Mouse (Mus musculus): Measurements from ENCODE around the gene Ring1. TPM values are rescaled to one million over a fixed set of nuclear protein-coding genes. Genes with fewer than 3 reads are reported as not detected.
A peak's percentile ranks its signal among the peaks of the same experiment; 100 is the strongest.
"Not testable (repeated sequence)": the region's sequence is repeated elsewhere in the genome, so short reads cannot be mapped to it uniquely, and the experiment has no call there.

The Ring1 gene
- polyA plus RNA-seq, 1 experiment from 2014 or later = 6.0 TPM

DNA sequence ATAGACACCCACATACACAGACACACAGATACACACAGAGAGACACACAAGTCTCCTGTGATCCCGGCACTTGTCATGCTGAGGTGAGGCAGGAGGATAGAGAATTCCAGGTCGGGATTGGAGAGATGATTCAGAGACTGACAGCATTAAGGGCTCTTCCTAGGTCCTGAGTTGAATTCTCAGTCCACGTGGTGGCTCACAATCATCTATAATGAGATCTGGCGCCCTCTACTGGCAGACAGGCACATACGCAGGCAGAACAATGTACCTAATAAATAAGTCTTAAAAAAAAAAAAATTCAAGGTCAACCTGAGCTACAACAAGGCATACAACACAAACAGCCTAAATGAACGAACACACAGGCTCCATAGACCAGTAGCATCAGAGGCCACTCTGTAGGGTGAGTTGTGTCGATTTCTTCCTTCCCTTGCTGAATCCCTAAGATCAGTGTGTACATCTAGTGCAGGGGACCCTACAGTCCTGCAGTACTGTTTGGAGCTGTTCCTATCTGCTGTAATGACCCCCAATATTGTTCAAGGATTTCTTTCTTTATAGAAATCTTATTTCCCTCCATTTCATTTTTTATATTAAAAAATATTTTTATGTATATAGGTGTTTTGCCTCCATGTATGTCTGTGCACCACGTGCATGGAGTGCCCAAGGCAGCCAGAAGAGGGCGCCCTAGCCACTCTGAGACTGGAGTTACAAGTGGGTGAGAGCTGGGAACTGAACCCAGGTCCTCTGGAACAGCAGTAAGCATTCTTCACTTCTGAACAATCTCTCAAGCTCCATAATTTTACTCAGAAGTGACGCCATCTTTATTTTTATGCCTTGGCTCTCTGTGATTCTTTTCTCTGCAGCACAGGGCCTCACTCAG, 32.5 kb downstream of the Ring1 start:
- no peak overlapping the region for H3K4me3 ChIP-seq (ENCODE audit: low read depth, low read length)
- TF ChIP-seq CTCF (IDR thresholded peaks at IDR 0.05; ENCODE audit: low read depth) (peak; percentile 88), EP300 (IDR thresholded peaks at IDR 0.05; ENCODE audit: low read depth) (no peak)
- DNase-seq = peak; percentile 73
- H3K4me1 ChIP-seq (ENCODE audit: insufficient read depth) = no peaks in the 10 kb centered on the region
- H3K9ac ChIP-seq (replicated peaks) = no peak overlapping the region
- no peak overlapping the region for H3K4me2 ChIP-seq (ENCODE audit: low read depth, low read length)
- no peaks in the 10 kb centered on the region for H3K27me3 ChIP-seq (ENCODE audit: insufficient read depth, low read length)
- H3K27ac ChIP-seq (ENCODE audit: low read depth) = no peak overlapping the region
- WGBS (ENCODE audit: insufficient replicate concordance) = 29% methylated on average over 10 of the region's 10 CpGs
- peak; percentile 66 for ATAC-seq
- H3K36me3 ChIP-seq (replicated peaks; ENCODE audit: insufficient read depth, low read length) = peaks cover 6% of the 10 kb centered on the region
- H3K9me3 ChIP-seq (ENCODE audit: low read length) = 0 out of 2 replicates have a peak, but pooled peaks cover 2% of the 10 kb centered on the region

GRCm38 (mm10) chr17:33982136-33982535, 42.3 kb downstream of the Ring1 start:
- not testable (repeated sequence) for H3K4me3 ChIP-seq (ENCODE audit: low read depth, low read length); H3K9ac ChIP-seq (replicated peaks); H3K27ac ChIP-seq (ENCODE audit: low read depth); H3K27me3 ChIP-seq (ENCODE audit: insufficient read depth, low read length); H3K36me3 ChIP-seq (replicated peaks; ENCODE audit: insufficient read depth, low read length); H3K9me3 ChIP-seq (ENCODE audit: low read length); ATAC-seq
- DNase-seq = peak; percentile 78
- Histone ChIP-seq H3K4me2 (ENCODE audit: low read depth, low read length) (peak overlapping the region; percentile 74), H3K4me1 (ENCODE audit: insufficient read depth) (peaks cover 26% of the 10 kb centered on the region)
- WGBS (ENCODE audit: insufficient replicate concordance) = 4% methylated on average over 8 of the region's 8 CpGs
- peak; percentile 96 for TF ChIP-seq CTCF (IDR thresholded peaks at IDR 0.05; ENCODE audit: low read depth)

- peaks cover 26% of the 10 kb centered on the region for H3K4me1 ChIP-seq (ENCODE audit: insufficient read depth)
- not testable (repeated sequence) for H3K36me3 ChIP-seq (replicated peaks; ENCODE audit: insufficient read depth, low read length); H3K9me3 ChIP-seq (ENCODE audit: low read length); H3K27me3 ChIP-seq (ENCODE audit: insufficient read depth, low read length)
- H3K9ac ChIP-seq (replicated peaks) = peak overlapping the region; percentile 59; the same call in 1 of the 2 replicates
- ATAC-seq (peak; percentile 71), DNase-seq (peak; percentile 93)
- H3K4me2 ChIP-seq (ENCODE audit: low read depth, low read length) = peak overlapping the region; percentile 74
- under 1% methylated on average over 27 of the region's 27 CpGs for WGBS (ENCODE audit: insufficient replicate concordance)
- TF ChIP-seq EP300 (IDR thresholded peaks at IDR 0.05; ENCODE audit: low read depth) (peak; percentile 65; the same call in 1 of the 2 replicates), CTCF (IDR thresholded peaks at IDR 0.05; ENCODE audit: low read depth) (peak; percentile 85)
- H3K27ac ChIP-seq (ENCODE audit: low read depth) = peak overlapping the region; percentile 91
- H3K4me3 ChIP-seq (ENCODE audit: low read depth, low read length) = peak overlapping the region; percentile 51
Observed at GRCm38 (mm10) chr17:33981192-33981909, 43.1 kb downstream of the Ring1 start.

DNA sequence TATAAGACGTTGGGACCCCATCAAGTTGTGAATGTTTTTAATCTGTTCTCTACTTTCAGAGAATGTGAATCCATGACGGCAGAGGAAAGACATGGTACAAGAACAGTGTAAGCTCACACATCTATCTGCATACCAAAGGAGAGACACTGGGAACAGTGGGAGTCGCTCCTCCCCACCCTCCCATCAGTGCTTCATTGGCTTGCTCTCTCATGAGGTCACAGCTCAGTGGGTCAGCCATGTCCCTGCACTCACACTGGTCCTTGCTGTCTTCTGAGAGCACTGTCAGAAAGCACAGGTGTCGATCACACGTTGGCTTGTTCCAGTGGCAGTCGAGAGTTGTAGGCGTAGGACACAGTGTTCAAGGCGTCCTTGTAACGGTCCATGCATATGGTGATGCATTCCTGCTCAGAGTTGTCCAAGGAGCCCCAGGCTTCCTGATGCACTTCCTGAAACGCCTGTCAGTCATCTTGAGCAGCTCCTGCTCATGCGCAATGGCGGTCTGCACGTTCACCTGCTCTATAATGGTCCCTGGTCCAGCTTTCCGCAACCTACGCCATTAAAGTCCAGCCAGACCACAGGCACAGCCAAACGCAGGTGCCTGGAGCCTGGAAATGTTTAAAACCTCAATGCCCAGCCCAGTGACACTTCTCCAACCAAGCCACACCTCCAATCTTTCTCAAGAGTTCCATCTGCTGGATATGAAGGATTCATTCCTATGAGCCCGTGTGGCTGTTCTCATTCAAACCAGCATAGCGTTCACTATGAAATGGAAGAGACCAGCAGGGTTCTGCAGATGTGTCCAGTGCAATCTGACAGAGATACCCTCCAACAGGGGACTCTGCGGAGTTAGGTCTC, 44.1 kb downstream of the Ring1 start:
- 72% methylated on average over 19 of the region's 19 CpGs for WGBS (ENCODE audit: insufficient replicate concordance)

GRCm38 (mm10) chr17:33979512-33980050, 44.9 kb downstream of the Ring1 start:
- peaks cover 7% of the 10 kb centered on the region; the same call in 1 of the 2 replicates for H3K27me3 ChIP-seq (ENCODE audit: insufficient read depth, low read length)
- TF ChIP-seq EP300 (IDR thresholded peaks at IDR 0.05; ENCODE audit: low read depth) (no peak), CTCF (IDR thresholded peaks at IDR 0.05; ENCODE audit: low read depth) (no peak)
- peak overlapping the region; percentile 68; the same call in 1 of the 2 replicates for H3K9ac ChIP-seq (replicated peaks)
- H3K4me1 ChIP-seq (ENCODE audit: insufficient read depth) = peaks cover 26% of the 10 kb centered on the region
- H3K36me3 ChIP-seq (replicated peaks; ENCODE audit: insufficient read depth, low read length) = no peaks in the 10 kb centered on the region
- ATAC-seq (peak; percentile 8; the same call in 1 of the 2 replicates), DNase-seq (no peak)
- no peaks in the 10 kb centered on the region for H3K9me3 ChIP-seq (ENCODE audit: low read length)
- peak overlapping the region; percentile 91 for H3K27ac ChIP-seq (ENCODE audit: low read depth)
- peak overlapping the region; percentile 90; the same call in 1 of the 2 replicates for H3K4me2 ChIP-seq (ENCODE audit: low read depth, low read length)
- WGBS (ENCODE audit: insufficient replicate concordance) = 50% methylated on average over 6 of the region's 6 CpGs
- no peak overlapping the region for H3K4me3 ChIP-seq (ENCODE audit: low read depth, low read length)

More for the DNA sequence above, 44.1 kb downstream of the Ring1 start:
- no peaks in the 10 kb centered on the region for H3K36me3 ChIP-seq (replicated peaks; ENCODE audit: insufficient read depth, low read length)
- H3K4me1 ChIP-seq (ENCODE audit: insufficient read depth) = peaks cover 26% of the 10 kb centered on the region
- peak overlapping the region; percentile 74; the same call in 1 of the 2 replicates for H3K4me2 ChIP-seq (ENCODE audit: low read depth, low read length)
- peaks cover 7% of the 10 kb centered on the region; the same call in 1 of the 2 replicates for H3K27me3 ChIP-seq (ENCODE audit: insufficient read depth, low read length)
- H3K9me3 ChIP-seq (ENCODE audit: low read length) = no peaks in the 10 kb centered on the region
- ATAC-seq (no peak), DNase-seq (no peak)
- H3K4me3 ChIP-seq (ENCODE audit: low read depth, low read length) = no peak overlapping the region
- no peak for TF ChIP-seq CTCF (IDR thresholded peaks at IDR 0.05; ENCODE audit: low read depth)
- TF ChIP-seq EP300 (IDR thresholded peaks at IDR 0.05; ENCODE audit: low read depth) = no peak
- H3K27ac ChIP-seq (ENCODE audit: low read depth) = peak overlapping the region; percentile 91
- no peak overlapping the region for H3K9ac ChIP-seq (replicated peaks)
